ENCODE assay signal across 16 mouse cellular contexts in genomic region chr5:115266340-115266739, GRCm38 (mm10). TPM values are rescaled to one million over a fixed set of nuclear protein-coding genes. Genes with fewer than 3 reads are reported as not detected.
DNase-seq lines count a peak whose midpoint lies in the region; ATAC-seq and TF ChIP-seq lines count a peak whose summit lies in the region.
"Had no signal": no experiment of that assay in that cellular context is flagged by ENCODE, and none has a peak within 500 bp of the region (broad histone marks: within the 10 kb centered on the region; RNA-seq: fewer than 3 reads in every experiment).

No protein-coding gene starts in this region.

- no peak overlapping the region for H3K4me3 ChIP-seq in heart, embryonic 15.5 days
- no peak overlapping the region for H3K4me3 ChIP-seq in bone marrow, adult 2 months (replicated peaks; ENCODE audit: control insufficient read depth, low read depth, low read length)
- H3K4me3 ChIP-seq in erythroblast, embryonic 14.5 days (replicated peaks): peak overlapping the region; percentile 61
- H3K4me3 ChIP-seq in liver, embryonic 13.5 days (replicated peaks): peak overlapping the region; percentile 51
- H3K4me3 ChIP-seq: embryonic facial prominence, embryonic 12.5 days; forebrain, embryonic 15.5 days had no signal

- no peak overlapping the region for H3K9ac ChIP-seq in heart, embryonic 15.5 days
- peak overlapping the region; percentile 67 for H3K9ac ChIP-seq in liver, embryonic 13.5 days
- H3K9ac ChIP-seq: embryonic facial prominence, embryonic 12.5 days; forebrain, embryonic 15.5 days had no signal

- H3K27me3 ChIP-seq in heart, embryonic 15.5 days: no peaks in the 10 kb centered on the region
- no peaks in the 10 kb centered on the region for H3K27me3 ChIP-seq in erythroblast, embryonic 14.5 days (ENCODE audit: control insufficient read depth)
- no peaks in the 10 kb centered on the region for H3K27me3 ChIP-seq in liver, embryonic 13.5 days
- H3K27me3 ChIP-seq: CH12.LX; embryonic facial prominence, embryonic 12.5 days; forebrain, embryonic 15.5 days; Patski had no signal

- H3K9me3 ChIP-seq in heart, embryonic 15.5 days (replicated peaks): no peaks in the 10 kb centered on the region
- H3K9me3 ChIP-seq in erythroblast, embryonic 14.5 days (ENCODE audit: control insufficient read depth, low read length): no peaks in the 10 kb centered on the region
- no peaks in the 10 kb centered on the region for H3K9me3 ChIP-seq in liver, embryonic 13.5 days (replicated peaks)
- H3K9me3 ChIP-seq: embryonic facial prominence, embryonic 12.5 days; forebrain, embryonic 15.5 days had no signal

- TF ChIP-seq POLR2A in bone marrow, adult 2 months (IDR thresholded peaks at IDR 0.05; ENCODE audit: borderline replicate concordance, control insufficient read depth, low read depth, low read length): no peak

- DNase-seq in heart, postnatal 4 days: no peak
- peak; percentile 49 for DNase-seq in liver, embryonic 13.5 days
- DNase-seq in kidney, adult 11 months: no peak
- DNase-seq in kidney, adult 9 months: no peak
- DNase-seq: cerebellum, postnatal 14 days; gastrocnemius, postnatal 10 days; kidney, postnatal 14 days; thymus, postnatal 4 days had no signal

- peak overlapping the region; percentile 18; the same call in 1 of the 2 replicates for H3K27ac ChIP-seq in heart, embryonic 15.5 days
- H3K27ac ChIP-seq in bone marrow, adult 2 months (ENCODE audit: control insufficient read depth, insufficient read depth, low read depth, low read length, poor library complexity): peak overlapping the region; percentile 84
- H3K27ac ChIP-seq in liver, embryonic 13.5 days: peak overlapping the region; percentile 100
- H3K27ac ChIP-seq: forebrain, embryonic 15.5 days; stomach, postnatal 0 days had no signal

- no peak for TF ChIP-seq CTCF in bone marrow, adult 2 months (IDR thresholded peaks at IDR 0.05; ENCODE audit: control insufficient read depth, insufficient read depth, low read length)

- 80% methylated on average over 5 of the region's 5 CpGs for WGBS in heart, embryonic 15.5 days
- WGBS in bone marrow, adult 2 months: 66% methylated on average over 5 of the region's 5 CpGs
- WGBS in liver, embryonic 13.5 days (ENCODE audit: insufficient replicate concordance): 73% methylated on average over 5 of the region's 5 CpGs

- ATAC-seq in heart, embryonic 15.5 days (replicated peaks; ENCODE audit: insufficient number of reproducible peaks, insufficient read depth, low FRiP score, low read depth): no peak
- peak; percentile 61 for ATAC-seq in liver, embryonic 13.5 days (ENCODE audit: low read depth)
- ATAC-seq: forebrain, embryonic 15.5 days; Patski had no signal

- peak overlapping the region; percentile 7; the same call in 1 of the 2 replicates for H3K4me2 ChIP-seq in heart, embryonic 15.5 days
- H3K4me2 ChIP-seq in liver, embryonic 13.5 days: peak overlapping the region; percentile 70
- H3K4me2 ChIP-seq: embryonic facial prominence, embryonic 12.5 days; forebrain, embryonic 15.5 days had no signal

- peaks cover 58% of the 10 kb centered on the region for H3K4me1 ChIP-seq in heart, embryonic 15.5 days (replicated peaks)
- H3K4me1 ChIP-seq in bone marrow, adult 2 months (ENCODE audit: control insufficient read depth, insufficient read depth, low read length): peaks cover 17% of the 10 kb centered on the region
- H3K4me1 ChIP-seq in erythroblast, embryonic 14.5 days (ENCODE audit: control insufficient read depth): peaks cover 91% of the 10 kb centered on the region
- peaks cover 92% of the 10 kb centered on the region for H3K4me1 ChIP-seq in liver, embryonic 13.5 days (replicated peaks)

- 0 out of 2 replicates have a peak, but pooled peaks cover 8% of the 10 kb centered on the region for H3K36me3 ChIP-seq in heart, embryonic 15.5 days
- H3K36me3 ChIP-seq in erythroblast, embryonic 14.5 days (ENCODE audit: control insufficient read depth): peaks cover 91% of the 10 kb centered on the region
- peaks cover 74% of the 10 kb centered on the region for H3K36me3 ChIP-seq in liver, embryonic 13.5 days

RNA-seq across cellular contexts. Expression of gene Rnf10, which starts 6.4 kb away (rescaled TPM):
- 131 and 156 TPM in 2 replicates for polyA plus RNA-seq in heart, embryonic 15.5 days (2015; fragmentation: Nextera tagmentation; extraction: Ambion mirVana)
- total RNA-seq in heart, postnatal 4 days (2021): 100 to 1,000 TPM; 277 to 284 TPM
- polyA plus RNA-seq in bone marrow, adult 2 months (2011; ENCODE audit: insufficient read depth, insufficient read length, low replicate concordance, missing spikeins): 165 and 203 TPM in 2 replicates
- 97.3 and 107 TPM in 2 replicates for polyA plus RNA-seq in erythroblast, embryonic 14.5 days (2012)
- 122 and 126 TPM in 2 replicates for polyA plus RNA-seq in liver, embryonic 13.5 days (2015; fragmentation: Nextera tagmentation; extraction: Ambion mirVana)

RNA-seq across cellular contexts. Expression of gene Coq5, which starts 13.1 kb away (rescaled TPM):
- 72.3 and 83.3 TPM in 2 replicates for polyA plus RNA-seq in heart, embryonic 15.5 days (2015; fragmentation: Nextera tagmentation; extraction: Ambion mirVana)
- 100 to 1,000 TPM; 113 to 117 TPM for total RNA-seq in heart, postnatal 4 days (2021)
- 24.4 and 32.9 TPM in 2 replicates for polyA plus RNA-seq in bone marrow, adult 2 months (2011; ENCODE audit: insufficient read depth, insufficient read length, low replicate concordance, missing spikeins)
- polyA plus RNA-seq in erythroblast, embryonic 14.5 days (2012): 1.6 and 1.9 TPM in 2 replicates
- 38.1 and 42.0 TPM in 2 replicates for polyA plus RNA-seq in liver, embryonic 13.5 days (2015; fragmentation: Nextera tagmentation; extraction: Ambion mirVana)

RNA-seq across cellular contexts. Expression of gene Pop5, which starts 30.7 kb away (rescaled TPM):
- 56.2 and 60.3 TPM in 2 replicates for polyA plus RNA-seq in heart, embryonic 15.5 days (2015; fragmentation: Nextera tagmentation; extraction: Ambion mirVana)
- 10 to 100 TPM; 21.1 to 26.1 TPM for total RNA-seq in heart, postnatal 4 days (2021)
- polyA plus RNA-seq in bone marrow, adult 2 months (2011; ENCODE audit: insufficient read depth, insufficient read length, low replicate concordance, missing spikeins): 67.1 and 96.1 TPM in 2 replicates
- polyA plus RNA-seq in erythroblast, embryonic 14.5 days (2012): 12.0 and 13.2 TPM in 2 replicates
- 120 and 127 TPM in 2 replicates for polyA plus RNA-seq in liver, embryonic 13.5 days (2015; fragmentation: Nextera tagmentation; extraction: Ambion mirVana)

RNA-seq across cellular contexts. Expression of gene Dynll1, which starts 34.5 kb away (rescaled TPM):
- 1,079 and 1,146 TPM in 2 replicates for polyA plus RNA-seq in heart, embryonic 15.5 days (2015; fragmentation: Nextera tagmentation; extraction: Ambion mirVana)
- total RNA-seq in heart, postnatal 4 days (2021): 100 to 1,000 TPM; 318 to 355 TPM
- 139 and 177 TPM in 2 replicates for polyA plus RNA-seq in bone marrow, adult 2 months (2011; ENCODE audit: insufficient read depth, insufficient read length, low replicate concordance, missing spikeins)
- 85.2 and 91.7 TPM in 2 replicates for polyA plus RNA-seq in erythroblast, embryonic 14.5 days (2012)
- 744 and 768 TPM in 2 replicates for polyA plus RNA-seq in liver, embryonic 13.5 days (2015; fragmentation: Nextera tagmentation; extraction: Ambion mirVana)

Comparison
In these comparisons a context has a peak if more than half of its experiments do, and no peak if none do; other contexts are left out.
1. H3K27ac ChIP-seq: peak in every context shown above with its lines; median percentile 100 in liver, embryonic 13.5 days; 84 in bone marrow, adult 2 months; 18 in heart, embryonic 15.5 days.
2. H3K4me3 ChIP-seq: peak in erythroblast, embryonic 14.5 days (single experiment) and liver, embryonic 13.5 days (single experiment); none in heart, embryonic 15.5 days (single experiment) and bone marrow, adult 2 months (single experiment).